Mouse (Mus musculus) bone marrow, adult 2 months (tissue): ENCODE measurements around the gene Rgs6. TPM values are rescaled to one million over a fixed set of nuclear protein-coding genes. Genes with fewer than 3 reads are reported as not detected.

Experiments used
- H3K27ac ChIP-seq: fragments of 200-500 bp; 2 replicates; pipeline ENCODE4 v1.5.1; 2012; ENCODE audit warnings: low read depth, mild to moderate bottlenecking, control low read depth, inconsistent platforms, low read length; ENCODE audit not compliant: control insufficient read depth, poor library complexity, insufficient read depth
- H3K4me1 ChIP-seq: fragments of 200-500 bp; 2 replicates; pipeline ENCODE4 v1.6.1; 2011; ENCODE audit warnings: low read length; ENCODE audit not compliant: control insufficient read depth, insufficient read depth
- H3K4me3 ChIP-seq: fragments of 200-500 bp; replicated peaks from 2 replicates; pipeline ENCODE3; 2011; ENCODE audit warnings: mild to moderate bottlenecking, low read depth, low read length, control low read depth; ENCODE audit not compliant: control insufficient read depth
- CTCF ChIP-seq: fragments of 200-500 bp; IDR thresholded peaks from 2 replicates; pipeline ENCODE4 v1.5.1; 2011; ENCODE audit warnings: low read length, control low read depth; ENCODE audit not compliant: control insufficient read depth, insufficient read depth
- POLR2A ChIP-seq: fragments of 200-500 bp; IDR thresholded peaks from 2 replicates; pipeline ENCODE4 v1.6.1; 2011; ENCODE audit warnings: low read depth, mild to moderate bottlenecking, control low read depth, low read length, borderline replicate concordance; ENCODE audit not compliant: control insufficient read depth
- WGBS: fragments of 180-500 bp; shearing (Covaris S2); methylation state at CpG from one replicate; pipeline ENCODE4 v1.1.7; 2018; 5-methylcytosine and 5-hydroxymethylcytosine counted together
- polyA plus RNA-seq: library from polyadenylated mRNA; stranded (reverse); fragments of >200 nt; gene quantifications from 2 replicates; pipeline ENCODE4 v1.2.4, GENCODE M21; 2011; ENCODE audit warnings: low replicate concordance; ENCODE audit not compliant: missing spikeins, insufficient read depth, insufficient read length

Rgs6 gene
- polyA plus RNA-seq, 1 experiment = 1.6 TPM

- H3K4me1 ChIP-seq = peaks cover 2% of the 10 kb centered on the region; the same call in 1 of the 2 replicates
- H3K27ac ChIP-seq = no peak overlapping the region
- 80% methylated on average over 6 of the region's 6 CpGs for WGBS
- H3K4me3 ChIP-seq = no peak overlapping the region
- TF ChIP-seq CTCF (no peak), POLR2A (no peak)
These were observed 456.0 kb downstream of the Rgs6 start for GRCm38 (mm10) chr12:83043980-83044620.

GRCm38 (mm10) chr12:83044621-83044990 is 456.5 kb downstream of the Rgs6 start:
- peaks cover 2% of the 10 kb centered on the region; the same call in 1 of the 2 replicates for H3K4me1 ChIP-seq
- WGBS = 87% methylated on average over 4 of the region's 4 CpGs
- TF ChIP-seq POLR2A (no peak), CTCF (no peak)
- no peak overlapping the region for H3K27ac ChIP-seq
- H3K4me3 ChIP-seq = no peak overlapping the region

GRCm38 (mm10) chr12:83045001-83045531 is 457.0 kb downstream of the Rgs6 start:
- Histone ChIP-seq H3K27ac (no peak overlapping the region), H3K4me1 (no peaks in the 10 kb centered on the region), H3K4me3 (no peak overlapping the region)
- TF ChIP-seq POLR2A (no peak), CTCF (no peak)
- 80% methylated on average over 12 of the region's 12 CpGs for WGBS

GRCm38 (mm10) chr12:83046734-83047133 is 458.6 kb downstream of the Rgs6 start:
- TF ChIP-seq CTCF (no peak), POLR2A (no peak)
- WGBS = 87% methylated on average over 9 of the region's 9 CpGs
- no peak overlapping the region for H3K4me3 ChIP-seq
- H3K27ac ChIP-seq = no peak overlapping the region
- no peaks in the 10 kb centered on the region for H3K4me1 ChIP-seq

- Histone ChIP-seq H3K27ac (no peak overlapping the region), H3K4me3 (no peak overlapping the region), H3K4me1 (no peaks in the 10 kb centered on the region)
- TF ChIP-seq CTCF (no peak), POLR2A (no peak)
- 61% methylated on average over 7 of the region's 7 CpGs for WGBS
These were observed 459.6 kb downstream of the Rgs6 start for GRCm38 (mm10) chr12:83047710-83048109.

- Histone ChIP-seq H3K27ac (no peak overlapping the region), H3K4me1 (no peaks in the 10 kb centered on the region), H3K4me3 (no peak overlapping the region)
- 58% methylated on average over 8 of the region's 8 CpGs for WGBS
- TF ChIP-seq POLR2A (no peak), CTCF (no peak)
These were observed 462.4 kb downstream of the Rgs6 start for GRCm38 (mm10) chr12:83050514-83050913.

GRCm38 (mm10) chr12:83052391-83052790 is 464.3 kb downstream of the Rgs6 start:
- 44% methylated on average over 4 of the region's 4 CpGs for WGBS
- Histone ChIP-seq H3K4me1 (no peaks in the 10 kb centered on the region), H3K27ac (no peak overlapping the region), H3K4me3 (no peak overlapping the region)
- TF ChIP-seq POLR2A = no peak
- no peak for TF ChIP-seq CTCF

GRCm38 (mm10) chr12:83055690-83056089 is 467.6 kb downstream of the Rgs6 start:
- WGBS = 79% methylated on average over 5 of the region's 5 CpGs
- TF ChIP-seq CTCF (no peak), POLR2A (no peak)
- Histone ChIP-seq H3K4me1 (no peaks in the 10 kb centered on the region), H3K27ac (no peak overlapping the region), H3K4me3 (no peak overlapping the region)

- 82% methylated on average over 6 of the region's 6 CpGs for WGBS
- H3K27ac ChIP-seq = no peak overlapping the region
- TF ChIP-seq POLR2A (no peak), CTCF (no peak)
These were observed 478.3 kb downstream of the Rgs6 start for GRCm38 (mm10) chr12:83066426-83066825.

More at GRCm38 (mm10) chr12:83066426-83066825, 478.3 kb downstream of the Rgs6 start:
- no peaks in the 10 kb centered on the region for H3K4me1 ChIP-seq
- H3K4me3 ChIP-seq = no peak overlapping the region
